ENCODE assay signal across 12 mouse cellular contexts in genomic region chr16:30788321-30788781, GRCm38 (mm10).
DNase-seq lines count a peak whose midpoint lies in the region; ATAC-seq and TF ChIP-seq lines count a peak whose summit lies in the region.
"Had no signal": no experiment of that assay in that cellular context is flagged by ENCODE, and none has a peak within 500 bp of the region (broad histone marks: within the 10 kb centered on the region; RNA-seq: fewer than 3 reads in every experiment).

No protein-coding gene starts in this region.

- H3K9ac ChIP-seq in liver, adult 2 months (ENCODE audit: low read depth, low read length), result no peak overlapping the region
- no peak overlapping the region for H3K9ac ChIP-seq in hindbrain, embryonic 12.5 days
- H3K9ac ChIP-seq: embryonic facial prominence, embryonic 15.5 days; limb, embryonic 12.5 days had no signal

- no peaks in the 10 kb centered on the region for H3K36me3 ChIP-seq in E14TG2a.4 (ENCODE audit: insufficient read depth, low read length)
- no peaks in the 10 kb centered on the region for H3K36me3 ChIP-seq in liver, adult 2 months (ENCODE audit: control insufficient read depth, insufficient read depth, low read length)
- H3K36me3 ChIP-seq in embryonic facial prominence, embryonic 10.5 days (replicated peaks), result no peaks in the 10 kb centered on the region
- no peaks in the 10 kb centered on the region for H3K36me3 ChIP-seq in hindbrain, embryonic 12.5 days
- H3K36me3 ChIP-seq: embryonic facial prominence, embryonic 15.5 days; limb, embryonic 12.5 days had no signal

- peaks cover 7% of the 10 kb centered on the region; the same call in 1 of the 2 replicates for H3K27me3 ChIP-seq in E14TG2a.4 (ENCODE audit: insufficient read depth, low read length)
- no peaks in the 10 kb centered on the region for H3K27me3 ChIP-seq in liver, adult 2 months (ENCODE audit: control insufficient read depth, insufficient read depth, low read length)
- no peaks in the 10 kb centered on the region for H3K27me3 ChIP-seq in embryonic facial prominence, embryonic 10.5 days (replicated peaks; ENCODE audit: low read depth, poor library complexity, severe bottlenecking)
- no peaks in the 10 kb centered on the region for H3K27me3 ChIP-seq in hindbrain, embryonic 12.5 days
- H3K27me3 ChIP-seq: embryonic facial prominence, embryonic 15.5 days; limb, embryonic 12.5 days had no signal

- no peaks in the 10 kb centered on the region for H3K79me2 ChIP-seq in liver, adult 2 months (ENCODE audit: control insufficient read depth, insufficient read depth, low read length)

- H3K9me3 ChIP-seq in E14TG2a.4 (ENCODE audit: low read length), result no peaks in the 10 kb centered on the region
- H3K9me3 ChIP-seq in embryonic facial prominence, embryonic 10.5 days, result no peaks in the 10 kb centered on the region
- no peaks in the 10 kb centered on the region for H3K9me3 ChIP-seq in hindbrain, embryonic 12.5 days (replicated peaks)
- H3K9me3 ChIP-seq: embryonic facial prominence, embryonic 15.5 days; limb, embryonic 12.5 days had no signal

- no peak for TF ChIP-seq POLR2A in liver, adult 2 months (IDR thresholded peaks at IDR 0.05; ENCODE audit: extremely low read depth, insufficient read depth, low read length)

- H3K4me1 ChIP-seq in E14TG2a.4 (replicated peaks; ENCODE audit: low read depth, low read length), result peaks cover 31% of the 10 kb centered on the region
- peaks cover 35% of the 10 kb centered on the region for H3K4me1 ChIP-seq in liver, adult 2 months (ENCODE audit: control insufficient read depth, insufficient read depth, low read length)
- H3K4me1 ChIP-seq in embryonic facial prominence, embryonic 10.5 days, result peaks cover 28% of the 10 kb centered on the region
- peaks cover 25% of the 10 kb centered on the region for H3K4me1 ChIP-seq in hindbrain, embryonic 12.5 days

- WGBS in liver, adult 2 months, result 77% methylated on average over 11 of the region's 11 CpGs
- WGBS in embryonic facial prominence, embryonic 10.5 days, result 84% methylated on average over 11 of the region's 11 CpGs
- 82% methylated on average over 11 of the region's 11 CpGs for WGBS in hindbrain, embryonic 12.5 days

- ATAC-seq in hindbrain, embryonic 12.5 days (ENCODE audit: low FRiP score), result no peak
- ATAC-seq: midbrain, embryonic 16.5 days had no signal

- DNase-seq in adrenal gland, adult (ENCODE audit: inconsistent age in 2 of 2, low spot score in 1 of 2), result peak; percentile 44 to 61
- DNase-seq in adrenal gland, adult 8-10 months, result no peak
- peak; percentile 44 to 48 for DNase-seq in heart, adult 9 months (ENCODE audit: low spot score in 2 of 2)
- DNase-seq in liver, adult 2 months (ENCODE audit: extremely low read depth, low read depth, low spot score), result no peak
- no peak for DNase-seq in embryonic facial prominence, embryonic 10.5 days (ENCODE audit: low spot score)
- no peak for DNase-seq in layer of hippocampus, adult 9-10 months (ENCODE audit: low spot score)
- DNase-seq: kidney, adult 9 months had no signal

- H3K4me2 ChIP-seq in hindbrain, embryonic 12.5 days (replicated peaks), result no peak overlapping the region
- H3K4me2 ChIP-seq: embryonic facial prominence, embryonic 15.5 days; limb, embryonic 12.5 days had no signal

- H3K4me3 ChIP-seq in E14TG2a.4 (replicated peaks; ENCODE audit: low read length), result peak overlapping the region; percentile 21; the same call in 1 of the 2 replicates
- no peak overlapping the region for H3K4me3 ChIP-seq in liver, adult 2 months (ENCODE audit: insufficient read depth, low read depth, low read length)
- H3K4me3 ChIP-seq in embryonic facial prominence, embryonic 10.5 days, result no peak overlapping the region
- no peak overlapping the region for H3K4me3 ChIP-seq in hindbrain, embryonic 12.5 days
- H3K4me3 ChIP-seq: embryonic facial prominence, embryonic 15.5 days; limb, embryonic 12.5 days had no signal

- TF ChIP-seq CTCF in E14TG2a.4 (conservative IDR thresholded peaks at IDR 0.05; ENCODE audit: low read length), result no peak
- TF ChIP-seq CTCF in liver, adult 2 months (IDR thresholded peaks at IDR 0.05; ENCODE audit: low read depth, low read length), result no peak

- H3K27ac ChIP-seq in liver, adult 2 months (replicated peaks; ENCODE audit: insufficient read depth, low read depth, low read length), result peak overlapping the region; percentile 6
- no peak overlapping the region for H3K27ac ChIP-seq in embryonic facial prominence, embryonic 10.5 days (replicated peaks)
- H3K27ac ChIP-seq in hindbrain, embryonic 12.5 days, result no peak overlapping the region
- H3K27ac ChIP-seq: embryonic facial prominence, embryonic 15.5 days; limb, embryonic 12.5 days had no signal

Comparison
In these comparisons a context has a peak if more than half of its experiments do, and no peak if none do; other contexts are left out.
1. DNase-seq: peak in adrenal gland, adult (2 of 2) and heart, adult 9 months (2 of 2); none in adrenal gland, adult 8-10 months (single experiment), liver, adult 2 months (single experiment), embryonic facial prominence, embryonic 10.5 days (single experiment) and layer of hippocampus, adult 9-10 months (single experiment).